Mouse (Mus musculus): Measurements from ENCODE around the gene Zbtb21. TPM values are rescaled to one million over a fixed set of nuclear protein-coding genes. Genes with fewer than 3 reads are reported as not detected.
"Not testable (repeated sequence)": the region's sequence is repeated elsewhere in the genome, so short reads cannot be mapped to it uniquely, and the experiment has no call there.

The Zbtb21 gene
- 9.5 and 11.3 TPM in 2 replicates for total RNA-seq (2014; fragmentation: Nextera tagmentation)
- total RNA-seq (2017): 9.4 and 11.4 TPM in 2 replicates

DNA sequence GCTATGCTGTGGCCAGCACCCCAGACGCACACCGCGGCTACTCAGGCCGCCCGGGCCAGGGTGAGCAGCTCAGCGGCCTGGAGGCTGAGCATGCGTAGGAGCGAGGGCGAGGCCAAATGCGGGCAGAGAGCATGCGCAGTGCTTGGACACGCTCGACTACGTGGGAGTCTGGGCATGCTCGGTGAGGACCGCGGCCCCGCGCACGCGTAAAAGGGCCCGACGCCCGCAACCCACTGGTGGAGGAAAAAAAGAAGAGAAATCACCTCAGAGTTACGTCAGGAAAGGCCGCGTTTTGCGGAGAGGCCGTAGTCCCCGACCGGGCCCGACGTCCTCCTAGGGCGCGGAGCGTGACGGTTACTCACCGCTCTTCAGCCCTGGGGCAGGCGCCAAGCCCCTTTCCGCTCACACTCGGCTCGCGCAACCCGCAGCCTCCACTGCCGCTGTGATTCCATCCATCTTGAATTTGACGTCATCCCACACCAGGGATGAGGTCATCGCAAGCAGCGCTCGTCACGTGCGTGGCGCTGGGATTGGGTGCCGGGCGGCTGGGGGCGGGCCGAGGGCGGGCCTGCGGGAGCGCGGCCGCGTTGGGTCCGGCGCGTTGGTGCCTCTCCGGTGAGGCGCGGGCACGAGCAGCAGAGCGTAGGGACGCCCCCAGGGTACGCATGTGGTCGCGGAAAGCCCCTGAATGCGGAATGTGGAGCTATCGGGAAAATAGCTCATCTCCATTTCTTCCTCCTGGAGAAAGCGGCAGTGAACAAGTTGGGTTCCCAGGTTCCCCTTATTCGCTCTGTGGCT lies at the start of gene Zbtb21, which contains the start of gene C2cd2:
Gene Zbtb21 (minus strand): TSS at position 472 of the 798 bp plus-strand sequence.
Gene C2cd2 (minus strand): TSS at position 448 of the 798 bp plus-strand sequence.
- ATAC-seq (replicated peaks; ENCODE audit: poor library complexity, severe bottlenecking): peak; percentile 86

DNA sequence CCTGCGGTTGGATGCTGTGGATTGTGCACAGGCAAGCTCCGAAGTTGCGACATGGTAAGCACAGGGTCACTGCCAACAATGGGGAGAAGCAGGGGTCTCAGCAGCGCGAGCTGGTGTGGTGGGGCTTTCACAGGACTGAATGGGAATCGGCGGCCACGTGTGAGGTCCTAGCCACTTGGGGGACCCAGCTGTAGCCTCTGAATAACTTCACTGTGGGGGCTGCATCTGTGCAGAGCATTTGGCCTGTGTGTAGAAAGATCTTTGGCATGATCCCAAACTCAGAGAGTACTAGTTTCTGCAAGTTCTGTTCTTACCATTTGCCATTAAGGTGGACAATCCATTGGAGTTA lies 34.9 kb upstream of the Zbtb21 start:
- ATAC-seq (replicated peaks; ENCODE audit: poor library complexity, severe bottlenecking): not testable (repeated sequence)

DNA sequence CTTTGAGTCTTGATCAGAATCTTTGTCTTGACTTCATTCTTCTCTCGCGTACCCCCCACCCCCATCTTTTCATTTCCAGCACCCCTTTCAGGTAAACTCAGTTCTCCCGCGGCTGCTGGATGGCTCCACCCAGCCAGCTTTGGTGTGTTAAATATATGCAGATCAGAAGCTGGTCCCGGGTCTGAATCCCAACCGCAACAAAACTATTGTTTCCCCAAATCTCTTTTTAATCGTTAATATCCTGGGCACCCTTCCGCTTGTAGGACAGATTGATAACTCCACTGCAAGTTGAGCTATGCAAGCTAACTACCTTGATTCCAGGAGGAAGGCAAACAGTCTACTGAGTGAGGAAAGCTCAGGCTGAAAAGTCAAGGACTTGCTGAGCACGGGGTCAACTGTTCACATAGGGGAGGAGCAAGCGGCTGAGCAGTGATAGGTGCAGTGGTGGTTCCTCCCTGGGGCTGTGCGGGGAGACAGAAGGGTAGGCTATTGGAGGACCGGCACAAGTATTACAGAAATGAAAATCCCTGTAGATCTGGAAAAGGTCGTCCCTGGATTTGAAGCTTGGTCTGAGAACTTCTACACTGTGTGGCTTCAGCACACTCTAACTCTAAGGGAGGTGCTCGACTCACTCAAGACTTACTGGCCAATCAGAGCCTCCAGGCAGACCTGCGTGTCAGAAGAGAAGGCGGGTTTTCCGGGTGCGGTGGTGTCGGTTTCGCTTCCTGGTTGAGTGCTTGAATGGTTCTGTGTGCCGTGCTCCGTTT lies 34.4 kb upstream of the Zbtb21 start, which contains the start of gene B230307C23Rik:
Gene B230307C23Rik (plus strand): TSS at position 700 of the 767 bp plus-strand sequence.
- peak; percentile 93 for ATAC-seq (replicated peaks; ENCODE audit: poor library complexity, severe bottlenecking)

DNA sequence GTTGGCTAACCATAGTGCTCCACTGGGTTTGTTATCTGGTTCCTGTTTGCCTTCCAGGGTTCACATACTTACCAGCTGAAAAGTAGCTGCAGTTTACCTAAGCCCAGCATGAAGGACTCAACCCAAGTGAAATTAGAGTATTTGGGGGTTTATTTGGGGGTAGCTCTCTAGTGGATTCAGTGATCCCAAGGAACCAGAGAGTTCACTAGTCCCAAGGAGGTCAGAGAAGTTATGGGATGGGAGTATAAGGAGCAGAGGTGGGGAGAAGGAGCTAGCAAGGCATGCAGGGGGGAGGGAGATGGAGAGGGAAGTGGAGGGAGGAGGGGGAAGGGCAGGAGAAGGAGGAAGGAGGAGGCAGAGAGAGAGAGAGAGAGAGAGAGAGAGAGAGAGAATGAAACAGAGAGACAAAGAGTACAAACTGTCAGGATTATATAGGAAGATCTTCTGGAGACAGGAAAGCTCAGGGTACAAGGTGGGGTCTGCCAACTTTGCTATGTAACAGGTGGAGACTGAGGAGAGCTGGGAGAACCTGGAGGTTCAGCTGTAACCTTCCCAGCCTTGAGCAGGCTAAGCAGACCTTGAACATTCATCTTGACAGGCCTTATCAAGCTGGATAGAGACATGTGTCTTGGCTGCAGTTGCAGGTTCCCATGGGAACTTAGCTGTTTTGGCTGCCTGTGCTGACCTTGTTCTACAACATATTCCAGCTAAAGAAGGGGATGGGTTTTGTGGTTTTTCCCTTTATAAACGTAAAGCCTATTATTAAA lies 33.6 kb upstream of the Zbtb21 start:
- ATAC-seq (replicated peaks; ENCODE audit: poor library complexity, severe bottlenecking): peak; percentile 19; the same call in 1 of the 2 replicates

DNA sequence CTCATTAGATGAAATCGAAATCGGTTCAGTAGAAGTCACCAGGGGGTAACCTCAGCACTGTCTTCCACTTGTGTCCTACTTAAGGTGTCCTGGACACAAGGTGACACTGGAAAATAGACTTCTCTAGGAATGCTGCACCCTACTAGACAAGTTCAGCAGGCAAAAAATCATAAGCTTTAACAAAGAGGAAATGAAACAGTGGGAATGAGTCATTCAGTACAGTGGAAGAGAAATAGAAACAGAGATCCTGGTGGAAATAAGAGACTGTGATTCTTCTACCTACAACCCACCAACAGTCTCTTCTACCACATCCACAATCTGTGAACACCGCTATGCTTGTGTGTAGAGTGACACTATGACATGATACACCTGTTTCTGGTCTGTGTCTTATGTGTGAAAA lies 30.1 kb upstream of the Zbtb21 start:
- ATAC-seq (replicated peaks; ENCODE audit: poor library complexity, severe bottlenecking): 0 out of 2 replicates have a peak, but pooled peaks have one; percentile 7

DNA sequence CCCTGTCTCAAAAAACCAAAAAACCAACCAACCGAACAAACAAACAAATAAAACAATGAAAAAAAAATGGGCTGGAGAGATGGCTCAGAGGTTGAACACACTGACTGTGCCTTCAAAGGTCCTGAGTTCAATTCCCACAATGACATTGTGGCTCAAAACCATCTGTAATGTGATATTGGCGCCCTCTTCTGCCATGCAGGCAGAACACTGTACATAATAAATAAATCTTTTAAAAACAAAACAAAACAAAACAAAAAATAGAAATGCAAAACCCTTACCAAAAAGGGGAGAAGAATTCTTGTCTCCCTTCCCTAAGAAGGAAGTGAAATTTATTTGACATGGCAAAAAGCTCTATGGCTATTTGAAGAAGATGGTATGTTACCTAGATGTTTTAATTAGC lies 29.1 kb upstream of the Zbtb21 start:
- ATAC-seq (replicated peaks; ENCODE audit: poor library complexity, severe bottlenecking): no peak

DNA sequence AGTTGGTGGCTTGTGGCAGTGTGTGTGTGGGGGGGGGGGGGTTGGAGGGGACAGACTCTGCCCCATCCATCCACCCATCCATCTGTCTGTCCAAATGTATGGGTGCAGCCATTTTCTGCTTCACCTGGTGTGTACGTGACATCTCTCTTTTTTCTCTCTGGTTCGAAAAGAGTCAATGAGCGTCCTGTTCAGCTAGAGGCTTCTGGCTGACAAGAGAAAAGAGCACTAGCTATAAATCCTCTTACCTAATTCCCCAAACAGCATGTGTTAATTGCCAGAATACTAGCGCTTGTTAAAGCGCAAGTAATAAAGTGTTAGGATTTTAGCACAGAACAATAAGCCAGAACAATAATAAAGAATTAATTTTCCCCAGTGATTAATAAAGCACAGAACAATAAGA lies 22.2 kb upstream of the Zbtb21 start:
- ATAC-seq (replicated peaks; ENCODE audit: poor library complexity, severe bottlenecking): no peak

DNA sequence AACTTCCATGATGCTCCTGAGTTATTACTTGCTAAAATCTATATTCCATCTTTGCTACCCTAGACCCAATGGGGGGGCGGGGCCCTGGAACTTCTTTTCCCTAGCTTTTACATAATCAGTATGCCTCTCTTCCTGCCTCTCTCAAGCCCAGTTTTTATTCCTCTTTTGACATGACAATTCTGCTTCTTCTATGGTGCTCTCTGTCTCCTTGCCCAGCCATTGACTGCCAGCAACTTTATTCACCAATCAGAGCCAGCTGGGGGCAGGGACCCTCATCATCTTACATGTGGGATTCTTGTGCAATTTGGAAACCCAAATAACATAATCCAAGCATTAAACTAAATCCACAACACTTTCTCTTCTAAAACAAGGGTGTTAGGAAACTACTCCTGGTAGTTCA lies 18.9 kb upstream of the Zbtb21 start:
- ATAC-seq (replicated peaks; ENCODE audit: poor library complexity, severe bottlenecking): peak; percentile 94

DNA sequence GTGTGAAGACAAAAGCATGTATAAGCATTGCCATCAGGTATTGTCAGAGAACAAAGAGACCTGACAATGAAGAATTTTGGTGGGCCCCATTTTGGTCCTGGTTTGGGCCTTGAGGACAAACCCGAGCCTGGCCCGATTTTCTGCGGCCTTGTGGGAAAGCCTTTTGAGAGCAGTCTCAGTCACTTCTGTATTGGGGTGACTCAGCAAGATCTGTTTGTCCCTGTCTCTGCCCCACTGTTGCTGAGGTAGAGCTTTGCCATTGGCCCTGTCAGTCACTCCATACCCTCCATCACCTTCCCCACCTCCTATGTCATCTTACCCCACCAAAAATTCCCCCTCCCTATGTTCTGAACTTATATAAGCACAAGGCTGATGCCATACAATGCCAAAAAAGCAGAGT lies 15.3 kb upstream of the Zbtb21 start:
- no peak for ATAC-seq (replicated peaks; ENCODE audit: poor library complexity, severe bottlenecking)

DNA sequence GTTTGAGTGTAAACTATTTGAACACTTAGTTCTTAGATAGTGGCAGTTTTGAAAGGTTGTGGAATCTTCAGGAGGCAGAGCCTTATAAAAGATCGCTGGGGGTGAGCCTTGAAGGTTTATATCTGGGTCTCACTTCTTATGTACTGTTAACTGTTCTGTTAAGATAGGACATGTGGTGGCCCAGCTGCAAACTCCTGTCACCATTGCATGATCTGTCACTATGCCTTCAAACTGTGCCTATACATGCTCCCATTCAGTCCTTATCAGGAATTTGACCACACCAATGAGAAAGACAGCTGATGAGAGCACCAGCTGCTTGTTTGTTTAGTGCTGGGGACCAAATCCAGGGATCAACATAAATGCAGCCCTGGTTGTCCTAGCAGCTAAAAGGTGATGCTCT lies 14.9 kb upstream of the Zbtb21 start:
- ATAC-seq (replicated peaks; ENCODE audit: poor library complexity, severe bottlenecking): no peak

DNA sequence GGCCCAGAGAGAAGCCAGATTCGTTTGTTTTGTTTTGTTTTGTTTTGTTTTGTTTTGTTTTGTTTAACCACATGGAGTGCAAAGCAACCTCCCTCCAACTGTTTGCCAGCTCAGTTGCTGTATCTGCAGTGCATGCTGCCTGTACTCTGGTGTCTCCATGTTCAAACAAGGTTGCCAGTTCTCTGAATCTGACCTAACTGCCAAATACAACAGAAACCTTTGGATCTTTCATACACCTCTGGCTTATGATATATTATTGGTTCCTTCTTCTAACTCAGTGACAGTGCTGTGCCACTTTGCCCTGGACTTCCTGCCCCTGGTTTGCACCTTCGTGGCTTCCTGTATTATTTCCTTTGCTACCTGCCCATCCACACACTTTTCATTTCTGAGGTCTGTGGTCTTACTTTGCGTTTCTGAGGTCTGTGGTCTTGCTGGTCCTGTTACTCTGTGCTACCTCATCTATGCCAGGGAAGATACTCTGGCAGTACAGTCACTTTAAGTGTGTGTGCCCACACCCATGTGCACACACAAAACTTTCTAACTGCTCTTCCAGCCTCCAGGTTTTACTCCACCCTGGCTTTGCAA lies 1.6 kb upstream of the Zbtb21 start:
- no peak for ATAC-seq (replicated peaks; ENCODE audit: poor library complexity, severe bottlenecking)

DNA sequence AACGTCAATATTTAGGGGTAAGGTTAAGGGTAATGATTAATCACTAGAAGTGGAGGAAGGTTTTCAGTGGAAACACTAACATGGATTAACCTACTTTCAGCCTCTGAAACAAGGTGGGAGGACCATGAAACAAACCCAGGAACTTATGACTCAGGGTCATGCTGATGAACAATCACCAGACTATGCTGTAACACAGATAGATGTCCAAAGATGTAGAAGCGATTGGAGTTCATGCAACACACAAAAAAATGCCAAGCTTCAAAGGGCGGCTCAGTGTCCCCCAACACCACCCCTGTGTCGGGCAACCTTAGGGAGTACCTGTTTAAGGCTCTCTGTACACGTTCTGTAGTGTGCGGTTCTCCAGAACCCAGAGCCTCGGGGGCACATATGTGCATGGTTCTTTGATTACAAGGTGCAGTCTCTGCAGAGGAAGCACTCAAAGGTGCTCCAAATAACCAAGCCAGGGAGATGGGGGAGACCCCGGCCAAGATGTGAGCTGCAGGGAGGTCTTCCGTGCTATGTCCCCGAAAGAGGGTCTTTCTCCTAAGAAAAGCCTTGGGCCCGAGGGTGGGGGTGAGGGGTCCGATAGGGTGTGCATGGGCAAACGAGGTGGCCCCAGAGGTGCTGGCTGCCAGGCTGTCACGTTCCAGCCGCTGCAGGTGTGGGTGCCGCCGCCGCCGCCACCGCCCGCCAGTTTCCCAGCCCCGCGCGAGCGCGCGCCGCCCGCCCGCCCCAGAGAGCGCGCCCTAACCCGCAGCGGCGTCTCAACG lies 856 bp downstream of the Zbtb21 start:
- ATAC-seq (replicated peaks; ENCODE audit: poor library complexity, severe bottlenecking): no peak

DNA sequence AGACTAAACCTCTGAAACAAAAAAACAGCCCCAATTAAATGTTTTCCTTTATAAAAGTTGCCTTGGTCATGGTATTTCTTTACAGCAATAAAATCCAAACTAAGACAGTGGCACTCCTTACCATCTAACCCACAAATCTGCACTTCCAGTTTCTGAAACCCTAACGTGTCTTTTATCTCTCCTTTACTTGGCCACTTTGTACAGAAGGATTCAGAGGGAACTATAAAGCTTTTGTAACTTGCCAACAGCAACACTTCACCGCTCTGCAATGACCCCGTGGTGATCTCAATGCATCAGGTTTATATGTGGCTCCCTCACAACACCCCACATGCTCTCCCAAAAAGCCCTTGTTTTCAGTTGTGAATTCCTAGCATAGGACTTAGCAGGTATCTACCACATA lies 2.1 kb downstream of the Zbtb21 start:
- no peak for ATAC-seq (replicated peaks; ENCODE audit: poor library complexity, severe bottlenecking)

DNA sequence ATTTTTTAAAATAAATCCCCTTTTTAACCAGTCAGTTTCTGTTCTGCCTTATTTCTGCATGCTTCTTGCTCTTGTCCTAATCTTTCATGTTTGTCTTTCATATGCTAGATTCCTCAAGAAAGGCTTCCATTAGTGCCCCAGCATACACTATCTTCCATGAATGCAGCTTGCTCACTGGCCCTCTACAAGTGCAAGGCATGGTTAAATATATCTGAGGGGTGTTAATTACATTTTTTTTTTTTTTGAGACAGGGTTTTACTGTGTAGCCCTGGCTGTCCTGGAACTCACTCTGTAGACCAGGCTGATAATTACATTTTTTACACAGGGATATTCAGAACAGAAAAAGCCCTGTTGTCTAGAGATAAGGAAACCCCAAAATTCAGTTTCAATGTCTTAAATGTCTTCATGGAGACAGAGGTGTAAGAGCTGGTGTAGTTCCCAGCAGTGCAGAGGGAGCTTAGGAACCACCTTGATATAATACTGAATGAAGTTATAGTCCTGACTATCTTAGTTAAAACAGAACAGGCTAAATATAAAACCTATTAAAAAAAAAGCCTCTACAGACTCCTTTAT lies 3.9 kb downstream of the Zbtb21 start:
- no peak for ATAC-seq (replicated peaks; ENCODE audit: poor library complexity, severe bottlenecking)

DNA sequence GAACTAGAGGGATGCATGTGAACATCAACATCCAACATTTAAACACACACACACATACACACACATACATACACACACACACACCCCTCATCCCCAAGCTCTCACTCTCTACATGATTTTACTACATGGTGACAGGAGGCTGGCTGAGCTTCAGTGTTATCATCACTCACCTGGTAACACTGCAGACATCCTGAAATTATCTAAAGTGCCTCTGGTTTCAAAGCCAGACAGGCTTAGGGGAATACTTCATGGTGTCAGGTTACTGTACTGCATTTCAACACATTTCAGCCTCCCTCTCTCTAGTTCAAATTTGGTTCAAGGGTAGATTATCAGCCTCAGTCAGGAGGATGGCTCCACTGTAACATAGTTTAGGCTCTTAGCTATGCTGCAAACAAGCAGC lies 4.8 kb downstream of the Zbtb21 start:
- no peak for ATAC-seq (replicated peaks; ENCODE audit: poor library complexity, severe bottlenecking)

DNA sequence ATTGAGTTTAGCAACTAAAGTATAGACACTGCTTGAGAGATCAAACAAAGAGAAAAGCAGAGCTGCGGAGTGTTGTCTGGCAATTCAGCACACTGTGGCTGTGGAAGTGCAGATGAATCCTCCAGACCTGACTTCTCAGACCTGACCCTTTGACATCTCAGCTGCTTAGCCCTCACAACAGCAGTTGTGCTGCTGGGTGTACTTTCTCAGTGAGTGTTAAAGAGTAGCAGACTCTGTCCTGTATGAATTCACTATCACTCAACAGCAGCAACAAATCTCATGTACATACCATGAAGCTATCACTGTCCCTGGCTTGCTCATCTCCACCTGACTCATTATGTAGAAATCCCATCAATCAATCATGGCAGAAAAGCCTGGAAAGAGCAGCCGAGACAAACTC lies 6.4 kb downstream of the Zbtb21 start:
- ATAC-seq (replicated peaks; ENCODE audit: poor library complexity, severe bottlenecking): no peak

DNA sequence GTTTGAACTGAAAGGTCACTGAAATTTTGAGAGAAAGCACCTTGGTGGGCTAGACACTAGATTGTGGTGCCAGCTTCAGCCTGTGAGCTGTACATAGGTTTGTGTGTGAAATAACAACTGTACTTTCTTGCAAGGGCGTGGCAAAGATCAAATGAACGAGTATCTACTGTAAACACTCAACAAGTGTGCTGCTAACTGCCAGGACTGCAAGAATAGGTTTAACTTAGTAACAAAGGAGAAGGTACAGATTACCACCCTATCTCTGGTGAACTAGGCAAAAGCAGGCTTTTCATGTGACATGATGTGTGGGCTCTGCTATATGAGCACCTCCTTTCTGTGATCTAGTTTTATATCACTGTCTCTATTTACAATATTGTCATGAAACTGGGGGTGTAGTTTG lies 9.1 kb downstream of the Zbtb21 start:
- no peak for ATAC-seq (replicated peaks; ENCODE audit: poor library complexity, severe bottlenecking)

DNA sequence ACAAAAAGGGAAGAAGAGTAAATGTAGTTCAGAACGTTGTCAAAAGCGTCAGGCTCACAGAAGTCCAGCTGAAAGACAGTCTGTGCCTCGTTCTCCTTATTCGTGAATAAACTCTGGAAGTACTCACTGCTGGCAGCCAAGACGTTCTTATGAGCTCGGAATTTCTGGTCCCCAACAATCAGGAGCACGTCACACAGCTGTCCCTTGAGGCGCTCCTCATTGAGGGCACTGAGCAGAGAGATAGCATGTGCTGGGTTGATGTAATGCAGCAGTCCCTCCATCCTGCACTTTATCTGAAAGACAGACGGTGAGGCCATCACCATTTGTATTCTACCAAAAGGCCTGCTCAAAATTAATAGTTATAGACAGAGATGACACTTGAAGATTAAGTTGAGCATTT lies 9.6 kb downstream of the Zbtb21 start:
- no peak for ATAC-seq (replicated peaks; ENCODE audit: poor library complexity, severe bottlenecking)

DNA sequence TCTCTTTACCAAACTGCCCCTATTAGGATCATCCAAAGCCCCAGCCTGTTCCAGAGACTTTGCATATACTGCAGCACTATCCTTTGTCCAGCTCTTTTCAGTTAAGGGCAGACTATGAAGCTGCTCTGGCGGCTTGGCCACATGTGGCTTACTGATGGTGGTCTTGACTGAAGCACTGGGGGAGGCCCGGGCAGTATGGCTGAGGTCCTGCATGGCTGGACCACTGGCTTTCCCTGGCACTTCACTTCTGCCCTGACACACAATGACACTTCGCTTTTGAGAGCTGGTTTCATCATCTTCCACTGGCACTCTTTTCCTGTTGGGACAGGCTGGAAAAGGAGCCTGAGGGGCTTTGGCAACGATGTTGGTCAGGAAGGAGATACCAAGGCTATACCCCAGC lies 10.1 kb downstream of the Zbtb21 start:
- no peak for ATAC-seq (replicated peaks; ENCODE audit: poor library complexity, severe bottlenecking)

All from granulocyte monocyte progenitor cell, adult 5-6 weeks (primary cell).